Mouse (Mus musculus) splenic B cell, adult 2 months (primary cell): ENCODE results near the gene Lurap1.
A peak's percentile ranks its signal among the peaks of the same experiment; 100 is the strongest.

Experiments used
- DNase-seq: peaks from one replicate; pipeline ENCODE4 v3.0.0-alpha.2; 2011; ENCODE audit warnings: low read depth, low spot score
- H3K27me3 ChIP-seq: 2 replicates; pipeline ENCODE4 v1.6.1; 2012; ENCODE audit warnings: mild to moderate bottlenecking, low read length, moderate library complexity, mixed read lengths; ENCODE audit not compliant: control insufficient read depth, poor library complexity, insufficient read depth, severe bottlenecking
- H3K36me3 ChIP-seq: 2 replicates; pipeline ENCODE4 v1.6.1; 2012; ENCODE audit warnings: mild to moderate bottlenecking, low read length, moderate library complexity, mixed read lengths; ENCODE audit not compliant: control insufficient read depth, poor library complexity, insufficient read depth, severe bottlenecking

Gene Lurap1

GRCm38 (mm10) chr4:116151238-116151637, at the start of gene Lurap1:
Gene Lurap1 (minus strand): TSS chr4:116151338.
- DNase-seq: no peak
- H3K27me3 ChIP-seq: no peaks in the 10 kb centered on the region
- H3K36me3 ChIP-seq: peaks cover 8% of the 10 kb centered on the region

- H3K27me3 ChIP-seq: no peaks in the 10 kb centered on the region
- peak; percentile 10 for DNase-seq
- H3K36me3 ChIP-seq: no peaks in the 10 kb centered on the region
These were observed 47.3 kb upstream of the Lurap1 start for GRCm38 (mm10) chr4:116198422-116198821.

DNA sequence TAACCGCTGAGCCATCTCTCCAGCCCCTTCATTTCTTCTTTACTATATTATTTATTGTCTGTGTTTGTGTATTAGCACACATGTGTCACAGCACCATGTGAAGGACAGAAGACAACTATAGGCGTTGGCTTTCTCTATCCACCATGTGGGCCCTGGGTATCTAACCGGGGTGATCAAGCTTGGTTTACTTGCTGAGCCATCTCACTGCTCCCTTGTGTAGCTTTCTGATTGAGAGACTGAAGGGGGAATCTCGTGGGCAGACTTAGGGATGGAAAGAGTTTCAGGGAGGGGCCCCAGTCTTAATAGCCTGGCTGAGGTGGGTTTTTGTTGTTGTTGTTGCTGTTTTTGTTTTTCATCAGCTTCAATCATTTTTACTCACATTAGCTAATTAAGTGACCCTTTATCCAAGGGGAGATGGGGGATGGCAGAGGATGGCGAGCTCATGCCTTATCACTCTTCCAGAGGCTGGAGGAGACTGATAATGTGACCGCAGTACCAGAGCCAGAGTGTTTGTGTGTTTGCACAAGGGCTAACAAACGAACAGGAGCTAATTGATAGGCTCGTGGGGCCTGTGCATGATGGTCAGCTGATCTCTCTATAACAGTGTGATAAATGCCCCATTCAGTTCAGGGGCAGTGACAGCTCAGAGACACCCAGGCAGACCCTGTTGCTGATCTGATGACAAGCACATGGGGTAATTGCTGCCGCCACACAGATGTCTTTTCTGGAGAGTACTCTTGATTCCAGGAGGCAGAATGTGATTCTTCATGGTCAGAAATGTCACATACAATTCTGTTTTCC, 42.6 kb upstream of the Lurap1 start:
- no peak for DNase-seq
- Histone ChIP-seq H3K36me3 (no peaks in the 10 kb centered on the region), H3K27me3 (no peaks in the 10 kb centered on the region)

DNA sequence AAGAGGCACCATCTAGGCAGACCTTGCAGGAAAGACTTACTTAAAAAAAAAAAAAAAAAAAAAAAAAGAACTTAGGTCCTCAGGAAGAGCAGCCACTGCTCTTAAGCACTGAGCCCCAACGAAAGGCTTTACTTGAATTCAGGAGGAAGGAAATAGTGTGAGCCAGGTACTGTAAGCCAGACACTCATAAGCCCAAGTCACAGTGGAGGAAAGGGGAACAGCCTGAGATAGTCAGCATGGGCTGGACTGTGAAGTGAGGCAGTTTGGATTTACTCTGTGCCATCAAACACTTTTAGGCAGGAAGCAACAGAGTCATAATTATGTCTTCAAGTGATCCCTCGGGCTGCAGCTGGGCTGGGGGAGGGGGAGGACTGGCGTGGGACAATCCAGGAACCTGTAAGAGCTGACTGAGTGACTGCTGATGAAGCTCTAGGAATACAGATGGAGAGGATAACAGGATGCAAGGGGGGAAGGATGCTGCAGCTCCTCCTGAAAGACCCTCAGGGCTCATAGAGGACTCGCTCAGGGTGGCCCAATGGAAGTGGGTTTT, 41.2 kb upstream of the Lurap1 start:
- H3K36me3 ChIP-seq: no peaks in the 10 kb centered on the region
- H3K27me3 ChIP-seq: no peaks in the 10 kb centered on the region
- DNase-seq: no peak

GRCm38 (mm10) chr4:116185083-116185482, 33.9 kb upstream of the Lurap1 start:
- DNase-seq: no peak
- Histone ChIP-seq H3K27me3 (no peaks in the 10 kb centered on the region), H3K36me3 (no peaks in the 10 kb centered on the region)

DNA sequence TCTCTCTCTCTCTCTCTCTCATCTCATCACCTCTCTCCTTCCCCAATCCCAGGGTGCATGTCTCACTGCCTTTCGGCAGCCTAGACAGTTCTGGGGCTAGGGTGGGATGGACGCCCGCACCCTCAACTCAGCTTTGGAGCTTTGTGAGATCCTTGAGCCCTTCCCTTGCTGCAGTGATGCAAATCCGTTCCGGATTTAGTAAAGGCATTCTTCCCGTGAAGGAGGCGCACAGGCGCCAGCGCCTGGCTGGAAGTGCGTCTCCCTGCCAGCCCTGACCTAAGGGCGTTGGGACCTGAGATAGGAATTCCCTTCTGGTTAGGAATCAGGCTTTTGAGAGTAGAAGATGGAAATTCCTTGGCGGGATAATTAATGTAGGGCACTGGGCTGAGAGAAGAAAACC, 31.6 kb upstream of the Lurap1 start:
- DNase-seq: no peak
- H3K27me3 ChIP-seq: no peaks in the 10 kb centered on the region
- no peaks in the 10 kb centered on the region for H3K36me3 ChIP-seq

- DNase-seq: no peak
- H3K36me3 ChIP-seq: no peaks in the 10 kb centered on the region
- H3K27me3 ChIP-seq: no peaks in the 10 kb centered on the region
These were observed 30.9 kb upstream of the Lurap1 start for GRCm38 (mm10) chr4:116182079-116182478.

GRCm38 (mm10) chr4:116177140-116177539, 26.0 kb upstream of the Lurap1 start:
- H3K27me3 ChIP-seq: no peaks in the 10 kb centered on the region
- DNase-seq: peak; percentile 52

DNA sequence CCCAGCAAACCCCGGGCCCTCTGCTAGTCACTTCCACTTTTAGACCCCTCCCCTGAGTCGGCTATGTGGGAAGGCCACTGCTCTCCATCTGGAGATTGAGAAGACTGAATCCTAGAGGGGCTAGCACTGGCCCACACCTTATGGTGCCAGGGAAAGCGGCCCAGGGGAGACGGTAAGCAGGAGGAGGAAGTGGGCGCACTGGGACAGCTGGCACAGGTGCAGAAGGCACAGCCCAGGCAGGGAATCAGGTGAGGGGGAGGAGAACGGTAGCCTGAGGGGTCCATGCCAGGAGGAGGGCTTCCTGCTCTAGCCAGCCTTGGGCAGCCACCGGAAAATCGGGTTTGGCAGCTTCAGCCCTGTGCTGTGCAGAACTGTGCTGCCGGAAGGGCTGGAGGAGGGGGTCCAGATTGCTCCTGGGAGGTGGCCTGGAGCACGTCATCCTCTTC, 25.4 kb upstream of the Lurap1 start:
- Histone ChIP-seq H3K36me3 (no peaks in the 10 kb centered on the region), H3K27me3 (no peaks in the 10 kb centered on the region)
- DNase-seq: peak; percentile 19

More at GRCm38 (mm10) chr4:116177140-116177539, 26.0 kb upstream of the Lurap1 start:
- H3K36me3 ChIP-seq: no peaks in the 10 kb centered on the region

GRCm38 (mm10) chr4:116175711-116176542, 24.8 kb upstream of the Lurap1 start:
- H3K27me3 ChIP-seq: no peaks in the 10 kb centered on the region
- H3K36me3 ChIP-seq: no peaks in the 10 kb centered on the region
- no peak for DNase-seq

DNA sequence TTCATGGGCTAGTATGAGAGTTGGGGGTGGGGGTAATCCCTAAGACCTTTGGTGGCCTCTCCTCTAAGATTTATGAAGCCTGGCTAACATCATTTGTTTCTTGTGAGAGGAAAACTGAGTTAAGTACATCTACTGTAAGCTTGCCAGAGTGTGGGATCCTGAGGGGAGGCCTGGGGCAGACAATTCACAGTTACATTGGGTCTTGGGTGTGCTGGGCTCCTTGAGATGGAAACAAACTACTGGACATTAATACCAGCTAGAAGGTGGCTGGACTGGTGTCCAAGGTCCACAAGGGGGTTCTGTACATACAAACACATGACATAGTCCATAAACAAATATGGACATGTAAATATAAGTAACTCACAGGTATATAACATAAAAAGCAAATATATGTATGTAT, 24.0 kb upstream of the Lurap1 start:
- Histone ChIP-seq H3K36me3 (no peaks in the 10 kb centered on the region), H3K27me3 (no peaks in the 10 kb centered on the region)
- DNase-seq: no peak

- DNase-seq: no peak
- Histone ChIP-seq H3K27me3 (no peaks in the 10 kb centered on the region), H3K36me3 (no peaks in the 10 kb centered on the region)
These were observed 23.5 kb upstream of the Lurap1 start for GRCm38 (mm10) chr4:116174466-116175116.

DNA sequence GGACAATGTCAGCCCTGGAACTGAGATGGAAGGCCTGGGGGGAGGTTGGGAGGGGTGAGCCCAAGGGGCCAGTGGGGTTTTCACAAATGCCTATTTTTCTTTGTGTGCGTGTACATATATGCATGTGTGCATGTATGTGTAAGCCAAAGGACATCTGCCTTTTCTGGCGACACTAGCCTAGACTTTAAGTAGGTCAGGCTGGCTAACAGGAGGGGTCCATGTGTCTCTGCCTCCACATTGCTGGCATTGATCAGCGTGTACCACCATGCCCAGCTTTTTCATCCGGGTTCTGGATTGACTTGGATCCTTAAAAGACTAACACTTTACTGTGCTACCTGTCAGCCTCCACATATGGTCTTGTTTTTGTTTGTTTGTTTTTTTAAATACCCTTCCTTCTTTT, 22.6 kb upstream of the Lurap1 start:
- no peaks in the 10 kb centered on the region for H3K27me3 ChIP-seq
- H3K36me3 ChIP-seq: no peaks in the 10 kb centered on the region
- no peak for DNase-seq

GRCm38 (mm10) chr4:116173072-116173471, 21.9 kb upstream of the Lurap1 start, which contains the start of the genes 1700042G07Rik and Gm49337:
Gene 1700042G07Rik (plus strand): TSS chr4:116173372.
Gene Gm49337 (plus strand): TSS chr4:116173384.
- DNase-seq: no peak
- H3K27me3 ChIP-seq: no peaks in the 10 kb centered on the region
- H3K36me3 ChIP-seq: no peaks in the 10 kb centered on the region
